Mouse (Mus musculus): Measurements from ENCODE around the gene Ift46. TPM values are rescaled to one million over a fixed set of nuclear protein-coding genes. Genes with fewer than 3 reads are reported as not detected.

Gene Ift46
- polyA plus RNA-seq, 1 experiment: 58.8 TPM

- WGBS: 26% methylated on average over 9 of the region's 9 CpGs
- TF ChIP-seq CTCF (conservative IDR thresholded peaks at IDR 0.05; ENCODE audit: insufficient read depth, insufficient read length, low read depth, low read length): no peak
- no peak for TF ChIP-seq POLR2A (IDR thresholded peaks at IDR 0.05; ENCODE audit: low read depth, low read length)
- Histone ChIP-seq H3K36me3 (ENCODE audit: control insufficient read depth, insufficient read depth, low read length) (peaks cover 6% of the 10 kb centered on the region; the same call in 1 of the 2 replicates), H3K27me3 (replicated peaks; ENCODE audit: control insufficient read depth, insufficient read depth, low read length) (no peaks in the 10 kb centered on the region), H3K4me1 (ENCODE audit: control insufficient read depth, insufficient read depth, low read length) (peaks cover 8% of the 10 kb centered on the region), H3K27ac (ENCODE audit: insufficient read depth, low read depth, low read length) (peak overlapping the region; percentile 98), H3K4me3 (ENCODE audit: insufficient read depth, low read depth, low read length) (peak overlapping the region; percentile 66)
- no peak for DNase-seq
Measured at GRCm38 (mm10) chr9:44799958-44800324, 32.2 kb downstream of the Ift46 start.

GRCm38 (mm10) chr9:44801669-44802068 lies 34.0 kb downstream of the Ift46 start:
- peaks cover 8% of the 10 kb centered on the region for H3K4me1 ChIP-seq (ENCODE audit: control insufficient read depth, insufficient read depth, low read length)
- peak; percentile 70 for DNase-seq
- H3K27me3 ChIP-seq (replicated peaks; ENCODE audit: control insufficient read depth, insufficient read depth, low read length): no peaks in the 10 kb centered on the region
- H3K4me3 ChIP-seq (ENCODE audit: insufficient read depth, low read depth, low read length): peak overlapping the region; percentile 46
- no peak for TF ChIP-seq CTCF (conservative IDR thresholded peaks at IDR 0.05; ENCODE audit: insufficient read depth, insufficient read length, low read depth, low read length)
- no peak for TF ChIP-seq POLR2A (IDR thresholded peaks at IDR 0.05; ENCODE audit: low read depth, low read length)
- H3K27ac ChIP-seq (ENCODE audit: insufficient read depth, low read depth, low read length): peak overlapping the region; percentile 98
- peaks cover 6% of the 10 kb centered on the region; the same call in 1 of the 2 replicates for H3K36me3 ChIP-seq (ENCODE audit: control insufficient read depth, insufficient read depth, low read length)
- 50% methylated on average over 6 of the region's 6 CpGs for WGBS

- peak within 1 kb of the TSS; percentile 98 for H3K27ac ChIP-seq (ENCODE audit: insufficient read depth, low read depth, low read length)
- DNase-seq: peak; percentile 94
- peak; percentile 85 for TF ChIP-seq POLR2A (IDR thresholded peaks at IDR 0.05; ENCODE audit: low read depth, low read length)
- no peak for TF ChIP-seq CTCF (conservative IDR thresholded peaks at IDR 0.05; ENCODE audit: insufficient read depth, insufficient read length, low read depth, low read length)
Measured at GRCm38 (mm10) chr9:44802808-44803450, 35.2 kb downstream of the Ift46 start, which contains the start of gene Ttc36. Ttc36 (minus strand) TSS chr9:44803072.

GRCm38 (mm10) chr9:44804678-44805077 lies 37.0 kb downstream of the Ift46 start:
- TF ChIP-seq CTCF (conservative IDR thresholded peaks at IDR 0.05; ENCODE audit: insufficient read depth, insufficient read length, low read depth, low read length): no peak
- TF ChIP-seq POLR2A (IDR thresholded peaks at IDR 0.05; ENCODE audit: low read depth, low read length): no peak
- 70% methylated on average over 10 of the region's 10 CpGs for WGBS
- H3K4me3 ChIP-seq (ENCODE audit: insufficient read depth, low read depth, low read length): peak overlapping the region; percentile 7

More at GRCm38 (mm10) chr9:44802808-44803450, 35.2 kb downstream of the Ift46 start, which contains the start of gene Ttc36:
- WGBS: 26% methylated on average over 4 of the region's 4 CpGs
- H3K36me3 ChIP-seq (ENCODE audit: control insufficient read depth, insufficient read depth, low read length): peaks cover 6% of the 10 kb centered on the region; the same call in 1 of the 2 replicates
- H3K27me3 ChIP-seq (replicated peaks; ENCODE audit: control insufficient read depth, insufficient read depth, low read length): no peaks in the 10 kb centered on the region
- H3K4me3 ChIP-seq (ENCODE audit: insufficient read depth, low read depth, low read length): peak within 1 kb of the TSS; percentile 46
- peaks cover 7% of the 10 kb centered on the region for H3K4me1 ChIP-seq (ENCODE audit: control insufficient read depth, insufficient read depth, low read length)

GRCm38 (mm10) chr9:44805536-44805935 lies 37.8 kb downstream of the Ift46 start:
- Histone ChIP-seq H3K27ac (ENCODE audit: insufficient read depth, low read depth, low read length) (peak overlapping the region; percentile 88; the same call in 1 of the 2 replicates), H3K36me3 (ENCODE audit: control insufficient read depth, insufficient read depth, low read length) (peaks cover 6% of the 10 kb centered on the region; the same call in 1 of the 2 replicates), H3K4me3 (ENCODE audit: insufficient read depth, low read depth, low read length) (no peak overlapping the region), H3K27me3 (replicated peaks; ENCODE audit: control insufficient read depth, insufficient read depth, low read length) (no peaks in the 10 kb centered on the region), H3K4me1 (ENCODE audit: control insufficient read depth, insufficient read depth, low read length) (peaks cover 3% of the 10 kb centered on the region)
- 84% methylated on average over 5 of the region's 5 CpGs for WGBS
- no peak for DNase-seq
- TF ChIP-seq POLR2A (IDR thresholded peaks at IDR 0.05; ENCODE audit: low read depth, low read length) (no peak), CTCF (conservative IDR thresholded peaks at IDR 0.05; ENCODE audit: insufficient read depth, insufficient read length, low read depth, low read length) (no peak)

More at GRCm38 (mm10) chr9:44804678-44805077, 37.0 kb downstream of the Ift46 start:
- peaks cover 8% of the 10 kb centered on the region; the same call in 1 of the 2 replicates for H3K36me3 ChIP-seq (ENCODE audit: control insufficient read depth, insufficient read depth, low read length)
- peaks cover 3% of the 10 kb centered on the region for H3K4me1 ChIP-seq (ENCODE audit: control insufficient read depth, insufficient read depth, low read length)
- DNase-seq: peak; percentile 78
- H3K27me3 ChIP-seq (replicated peaks; ENCODE audit: control insufficient read depth, insufficient read depth, low read length): no peaks in the 10 kb centered on the region
- H3K27ac ChIP-seq (ENCODE audit: insufficient read depth, low read depth, low read length): peak overlapping the region; percentile 88

GRCm38 (mm10) chr9:44807141-44807540 lies 39.4 kb downstream of the Ift46 start:
- Histone ChIP-seq H3K36me3 (ENCODE audit: control insufficient read depth, insufficient read depth, low read length) (peaks cover 2% of the 10 kb centered on the region; the same call in 1 of the 2 replicates), H3K27me3 (replicated peaks; ENCODE audit: control insufficient read depth, insufficient read depth, low read length) (no peaks in the 10 kb centered on the region), H3K4me1 (ENCODE audit: control insufficient read depth, insufficient read depth, low read length) (peaks cover 3% of the 10 kb centered on the region), H3K27ac (ENCODE audit: insufficient read depth, low read depth, low read length) (no peak overlapping the region), H3K4me3 (ENCODE audit: insufficient read depth, low read depth, low read length) (no peak overlapping the region)
- WGBS: 41% methylated on average over 5 of the region's 5 CpGs
- TF ChIP-seq CTCF (conservative IDR thresholded peaks at IDR 0.05; ENCODE audit: insufficient read depth, insufficient read length, low read depth, low read length): no peak
- TF ChIP-seq POLR2A (IDR thresholded peaks at IDR 0.05; ENCODE audit: low read depth, low read length): no peak
- DNase-seq: no peak

GRCm38 (mm10) chr9:44807778-44808177 lies 40.1 kb downstream of the Ift46 start:
- WGBS: 92% methylated on average over 10 of the region's 10 CpGs

More at GRCm38 (mm10) chr9:44807778-44808177, 40.1 kb downstream of the Ift46 start:
- no peak for DNase-seq
- H3K27me3 ChIP-seq (replicated peaks; ENCODE audit: control insufficient read depth, insufficient read depth, low read length): no peaks in the 10 kb centered on the region
- H3K27ac ChIP-seq (ENCODE audit: insufficient read depth, low read depth, low read length): no peak overlapping the region
- H3K4me3 ChIP-seq (ENCODE audit: insufficient read depth, low read depth, low read length): no peak overlapping the region
- peaks cover 3% of the 10 kb centered on the region for H3K4me1 ChIP-seq (ENCODE audit: control insufficient read depth, insufficient read depth, low read length)
- H3K36me3 ChIP-seq (ENCODE audit: control insufficient read depth, insufficient read depth, low read length): peaks cover 2% of the 10 kb centered on the region; the same call in 1 of the 2 replicates
- no peak for TF ChIP-seq POLR2A (IDR thresholded peaks at IDR 0.05; ENCODE audit: low read depth, low read length)
- TF ChIP-seq CTCF (conservative IDR thresholded peaks at IDR 0.05; ENCODE audit: insufficient read depth, insufficient read length, low read depth, low read length): no peak
